9 mouse cellular contexts compared by ENCODE assay signal in genomic region chr12:9573682-9574081, GRCm38 (mm10). TPM values are rescaled to one million over a fixed set of nuclear protein-coding genes. Genes with fewer than 3 reads are reported as not detected.
DNase-seq lines count a peak whose midpoint lies in the region; ATAC-seq and TF ChIP-seq lines count a peak whose summit lies in the region.
"Had no signal": no experiment of that assay in that cellular context is flagged by ENCODE, and none has a peak within 500 bp of the region (broad histone marks: within the 10 kb centered on the region; RNA-seq: fewer than 3 reads in every experiment).

No protein-coding gene starts in this region.

- peak overlapping the region; percentile 65; the same call in 1 of the 2 replicates for H3K9ac ChIP-seq in kidney, embryonic 14.5 days (ENCODE audit: low read depth, low read length)
- H3K9ac ChIP-seq in forebrain, embryonic 12.5 days, result no peak overlapping the region
- no peak overlapping the region for H3K9ac ChIP-seq in limb, embryonic 11.5 days (ENCODE audit: low read length)
- no peak overlapping the region for H3K9ac ChIP-seq in neural tube, embryonic 11.5 days (ENCODE audit: low read length)

- H3K27ac ChIP-seq in kidney, embryonic 14.5 days (ENCODE audit: low read depth, low read length), result no peak overlapping the region
- no peak overlapping the region for H3K27ac ChIP-seq in kidney, adult 2 months (ENCODE audit: insufficient read depth, low read depth, low read length)
- no peak overlapping the region for H3K27ac ChIP-seq in forebrain, embryonic 12.5 days
- H3K27ac ChIP-seq in limb, embryonic 11.5 days (replicated peaks; ENCODE audit: low read depth, low read length), result no peak overlapping the region
- no peak overlapping the region for H3K27ac ChIP-seq in neural tube, embryonic 11.5 days (ENCODE audit: low read depth, low read length)

- H3K4me3 ChIP-seq in kidney, embryonic 14.5 days (ENCODE audit: low read length), result peak overlapping the region; percentile 48
- H3K4me3 ChIP-seq in kidney, adult 2 months (ENCODE audit: insufficient read depth, low read depth, low read length), result no peak overlapping the region
- peak overlapping the region; percentile 38 for H3K4me3 ChIP-seq in forebrain, embryonic 12.5 days (replicated peaks)
- peak overlapping the region; percentile 54 for H3K4me3 ChIP-seq in limb, embryonic 11.5 days (ENCODE audit: low read depth, low read length)
- H3K4me3 ChIP-seq in neural tube, embryonic 11.5 days (ENCODE audit: low read depth, low read length), result peak overlapping the region; percentile 35; the same call in 1 of the 2 replicates

- no peak for DNase-seq in kidney, adult 2 months
- DNase-seq in limb, embryonic 11.5 days (ENCODE audit: low spot score), result peak; percentile 44
- peak; percentile 30 for DNase-seq in neural tube, embryonic 11.5 days (ENCODE audit: low spot score)
- no peak for DNase-seq in left cerebral cortex, adult 9 months (ENCODE audit: low spot score in 2 of 2)
- no peak for DNase-seq in layer of hippocampus, adult 9-11 months
- DNase-seq: thymus, postnatal 36 days had no signal

- 7% methylated on average over 12 of the region's 12 CpGs for WGBS in kidney, embryonic 14.5 days
- 17% methylated on average over 12 of the region's 12 CpGs for WGBS in kidney, adult 2 months
- 3% methylated on average over 12 of the region's 12 CpGs for WGBS in forebrain, embryonic 12.5 days
- 7% methylated on average over 12 of the region's 12 CpGs for WGBS in limb, embryonic 11.5 days
- 2% methylated on average over 12 of the region's 12 CpGs for WGBS in neural tube, embryonic 11.5 days

- ATAC-seq in kidney, embryonic 14.5 days (ENCODE audit: low FRiP score, low TSS enrichment), result no peak; the same call in 1 of the 2 replicates
- no peak for ATAC-seq in forebrain, embryonic 12.5 days (ENCODE audit: low FRiP score)
- ATAC-seq in limb, embryonic 11.5 days (ENCODE audit: insufficient number of reproducible peaks, low FRiP score, low TSS enrichment, low read depth), result no peak
- no peak for ATAC-seq in neural tube, embryonic 11.5 days (ENCODE audit: insufficient read depth, low FRiP score, low TSS enrichment)
- ATAC-seq in megakaryocyte progenitor cell, adult 5-6 weeks (replicated peaks; ENCODE audit: poor library complexity), result no peak

- H3K27me3 ChIP-seq in kidney, embryonic 14.5 days (ENCODE audit: control insufficient read depth, insufficient read depth, low read length), result peaks cover 40% of the 10 kb centered on the region
- H3K27me3 ChIP-seq in kidney, adult 2 months (replicated peaks; ENCODE audit: control insufficient read depth, insufficient read depth, low read length), result no peaks in the 10 kb centered on the region
- H3K27me3 ChIP-seq in forebrain, embryonic 12.5 days, result peaks cover 97% of the 10 kb centered on the region
- peaks cover 34% of the 10 kb centered on the region for H3K27me3 ChIP-seq in limb, embryonic 11.5 days (ENCODE audit: control insufficient read depth, insufficient read depth, low read length)
- H3K27me3 ChIP-seq in neural tube, embryonic 11.5 days (ENCODE audit: control insufficient read depth, insufficient read depth, low read length), result peaks cover 88% of the 10 kb centered on the region

- no peak for TF ChIP-seq POLR2A in kidney, adult 2 months (IDR thresholded peaks at IDR 0.05; ENCODE audit: low read depth, low read length)

- TF ChIP-seq CTCF in kidney, adult 2 months (conservative IDR thresholded peaks at IDR 0.05; ENCODE audit: insufficient read depth, insufficient read length, low read depth, low read length), result no peak

- peaks cover 8% of the 10 kb centered on the region for H3K4me1 ChIP-seq in kidney, embryonic 14.5 days (ENCODE audit: control insufficient read depth, insufficient read depth, low read length)
- no peaks in the 10 kb centered on the region for H3K4me1 ChIP-seq in kidney, adult 2 months (ENCODE audit: control insufficient read depth, insufficient read depth, low read length)
- peaks cover 24% of the 10 kb centered on the region for H3K4me1 ChIP-seq in forebrain, embryonic 12.5 days
- peaks cover 2% of the 10 kb centered on the region; the same call in 1 of the 2 replicates for H3K4me1 ChIP-seq in limb, embryonic 11.5 days (ENCODE audit: control insufficient read depth, insufficient read depth, low read length)
- no peaks in the 10 kb centered on the region for H3K4me1 ChIP-seq in neural tube, embryonic 11.5 days (ENCODE audit: control insufficient read depth, insufficient read depth, low read length)

- no peaks in the 10 kb centered on the region for H3K36me3 ChIP-seq in kidney, embryonic 14.5 days (ENCODE audit: control insufficient read depth, insufficient read depth, low read length)
- H3K36me3 ChIP-seq in kidney, adult 2 months (ENCODE audit: control insufficient read depth, insufficient read depth, low read length), result no peaks in the 10 kb centered on the region
- H3K36me3 ChIP-seq in forebrain, embryonic 12.5 days (replicated peaks), result no peaks in the 10 kb centered on the region
- no peaks in the 10 kb centered on the region for H3K36me3 ChIP-seq in limb, embryonic 11.5 days (ENCODE audit: control insufficient read depth, insufficient read depth, low read length)
- H3K36me3 ChIP-seq in neural tube, embryonic 11.5 days (ENCODE audit: control insufficient read depth, insufficient read depth, low read length), result no peaks in the 10 kb centered on the region

- H3K9me3 ChIP-seq in kidney, embryonic 14.5 days (ENCODE audit: control insufficient read depth, low read length), result no peaks in the 10 kb centered on the region
- no peaks in the 10 kb centered on the region for H3K9me3 ChIP-seq in forebrain, embryonic 12.5 days
- H3K9me3 ChIP-seq in limb, embryonic 11.5 days (ENCODE audit: control insufficient read depth, low read length), result no peaks in the 10 kb centered on the region
- H3K9me3 ChIP-seq in neural tube, embryonic 11.5 days (ENCODE audit: control insufficient read depth, low read length), result no peaks in the 10 kb centered on the region

- peak overlapping the region; percentile 62 for H3K4me2 ChIP-seq in kidney, embryonic 14.5 days (replicated peaks; ENCODE audit: low read depth, low read length)
- H3K4me2 ChIP-seq in forebrain, embryonic 12.5 days, result peak overlapping the region; percentile 63
- H3K4me2 ChIP-seq in limb, embryonic 11.5 days (ENCODE audit: low read depth, severe bottlenecking), result peak overlapping the region; percentile 78
- peak overlapping the region; percentile 74 for H3K4me2 ChIP-seq in neural tube, embryonic 11.5 days (ENCODE audit: low read depth)

RNA-seq across cellular contexts. Expression of gene Osr1, which starts 3.8 kb away (rescaled TPM):
- polyA plus RNA-seq in kidney, embryonic 14.5 days (2014; fragmentation: Nextera tagmentation; extraction: Ambion mirVana), result 35.0 and 47.2 TPM in 2 replicates
- 4.0 and 5.3 TPM in 2 replicates for polyA plus RNA-seq in kidney, adult 2 months (2012; rRNA removed)
- polyA plus RNA-seq in forebrain, embryonic 12.5 days (2016; fragmentation: Nextera tagmentation; extraction: Ambion mirVana), result 6.5 and 9.0 TPM in 2 replicates
- 62.8 and 81.9 TPM in 2 replicates for polyA plus RNA-seq in limb, embryonic 11.5 days (2014; fragmentation: Nextera tagmentation; extraction: Ambion mirVana)
- 11.6 and 17.4 TPM in 2 replicates for polyA plus RNA-seq in neural tube, embryonic 11.5 days (2014; fragmentation: Nextera tagmentation; extraction: Ambion mirVana)
- total RNA-seq in megakaryocyte progenitor cell, adult 5-6 weeks (2015), result not detected in 2 replicates
- not detected in 2 replicates for total RNA-seq in megakaryocyte progenitor cell, adult 5-6 weeks (2017)

Comparison
In these comparisons a context has a peak if more than half of its experiments do, and no peak if none do; other contexts are left out.
1. DNase-seq: peak in limb, embryonic 11.5 days (single experiment) and neural tube, embryonic 11.5 days (single experiment); none in kidney, adult 2 months (single experiment), left cerebral cortex, adult 9 months (0 of 2) and layer of hippocampus, adult 9-11 months (single experiment).
2. Peak in every context shown above with its lines, with median percentiles within 50 percentile points of each other: H3K4me2 ChIP-seq.